Mouse (Mus musculus) E14TG2a.4 (cell line): ENCODE measurements around the gene Sdr9c7.
A peak's percentile ranks its signal among the peaks of the same experiment; 100 is the strongest.
"Not testable (repeated sequence)": the region's sequence is repeated elsewhere in the genome, so short reads cannot be mapped to it uniquely, and the experiment has no call there.

ENCODE experiments used
- H3K27me3 ChIP-seq: 2 replicates; pipeline ENCODE4 v1.6.1; 2014; ENCODE audit warnings: low read length, control low read depth; ENCODE audit not compliant: insufficient read depth
- H3K36me3 ChIP-seq: 2 replicates; pipeline ENCODE4 v1.6.1; 2014; ENCODE audit warnings: low read length, control low read depth; ENCODE audit not compliant: insufficient read depth
- H3K4me1 ChIP-seq: replicated peaks from 2 replicates; pipeline ENCODE4 v1.6.1; 2014; ENCODE audit warnings: low read depth, low read length, control low read depth
- H3K4me3 ChIP-seq: replicated peaks from 2 replicates; pipeline ENCODE4 v1.5.1; 2014; ENCODE audit warnings: mild to moderate bottlenecking, low read length
- H3K9me3 ChIP-seq: 2 replicates; pipeline ENCODE4 v1.6.1; 2014; ENCODE audit warnings: low read length, control low read depth
- CTCF ChIP-seq: conservative IDR thresholded peaks from 2 replicates; pipeline ENCODE4 v1.5.1; 2014; ENCODE audit warnings: low read length
- NANOG ChIP-seq: IDR thresholded peaks from 2 replicates; pipeline ENCODE4 v1.6.1; 2014; ENCODE audit warnings: borderline replicate concordance, low read length, mixed read lengths
- POU5F1 ChIP-seq: IDR thresholded peaks from 2 replicates; pipeline ENCODE4 v1.6.1; 2014; ENCODE audit warnings: low read length, borderline replicate concordance

Gene Sdr9c7

DNA sequence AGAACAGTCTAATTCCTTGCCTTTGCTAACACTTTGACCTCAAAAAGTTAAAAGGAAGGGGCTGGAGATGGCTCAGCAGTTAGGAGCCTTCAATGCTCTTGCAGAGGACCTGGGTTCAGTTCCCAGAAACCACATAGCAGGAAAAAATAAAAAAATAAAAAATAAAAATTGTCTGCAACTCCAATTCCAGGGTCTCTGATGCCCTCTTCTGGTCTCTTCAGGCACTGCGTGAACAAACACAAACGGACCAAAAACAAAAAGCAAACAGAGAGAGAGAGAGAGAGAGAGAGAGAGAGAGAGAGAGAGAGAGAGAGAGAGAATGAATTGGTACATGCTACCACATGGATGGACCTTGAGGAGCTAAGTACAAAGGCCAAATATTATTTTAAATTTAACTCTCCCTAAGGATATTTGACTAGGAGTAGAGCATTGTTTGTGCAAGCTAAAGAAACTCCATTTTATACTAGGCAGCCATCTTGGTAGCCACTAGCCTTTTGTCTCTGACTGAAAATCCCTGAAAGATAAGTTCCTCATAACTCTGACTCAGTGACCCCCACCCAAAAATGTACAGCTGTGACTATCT is 39.2 kb downstream of the Sdr9c7 start:
- no peaks in the 10 kb centered on the region for H3K4me1 ChIP-seq
- no peaks in the 10 kb centered on the region for H3K36me3 ChIP-seq
- H3K4me3 ChIP-seq, result no peak overlapping the region
- H3K9me3 ChIP-seq, result peaks cover 21% of the 10 kb centered on the region
- TF ChIP-seq NANOG (no peak), CTCF (peak; percentile 48), POU5F1 (no peak)
- no peaks in the 10 kb centered on the region for H3K27me3 ChIP-seq

GRCm38 (mm10) chr10:127939667-127940066 is 41.3 kb downstream of the Sdr9c7 start:
- not testable (repeated sequence) for H3K36me3 ChIP-seq, H3K4me1 ChIP-seq, H3K4me3 ChIP-seq, H3K27me3 ChIP-seq
- H3K9me3 ChIP-seq, result peaks cover 21% of the 10 kb centered on the region

DNA sequence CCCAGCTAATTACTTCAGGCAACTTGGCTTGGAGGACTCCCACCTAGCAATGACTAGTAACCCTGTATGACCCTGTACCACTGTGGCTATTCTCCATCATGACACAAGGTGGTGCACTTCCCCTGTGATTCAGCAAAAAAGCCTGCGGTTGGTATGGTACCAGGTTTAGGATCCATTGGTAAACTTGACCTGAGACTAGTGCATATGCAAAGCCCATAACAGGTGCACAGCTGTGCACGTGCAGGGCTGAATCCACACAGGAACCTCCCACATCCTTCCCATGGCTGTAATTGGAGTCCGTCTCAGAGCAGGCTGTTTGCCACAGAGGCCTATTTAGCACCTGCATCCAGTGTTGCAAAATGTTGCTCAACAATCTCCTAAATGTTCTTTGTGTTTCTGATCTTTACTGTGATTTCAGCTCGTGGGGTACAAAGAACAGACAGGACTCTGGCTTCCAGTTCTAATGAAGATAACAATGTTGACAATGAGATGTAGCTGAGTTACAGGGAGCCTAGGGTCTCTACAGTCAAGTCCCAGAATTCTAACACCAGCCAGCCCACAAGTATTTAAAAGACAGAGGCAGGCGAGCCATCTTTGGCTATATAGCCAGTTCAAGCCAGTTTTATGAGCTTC is 47.2 kb downstream of the Sdr9c7 start:
- no peaks in the 10 kb centered on the region for H3K27me3 ChIP-seq
- no peaks in the 10 kb centered on the region for H3K36me3 ChIP-seq

GRCm38 (mm10) chr10:127949596-127950130 is 51.3 kb downstream of the Sdr9c7 start:
- Histone ChIP-seq H3K9me3 (peaks cover 18% of the 10 kb centered on the region), H3K27me3 (no peaks in the 10 kb centered on the region), H3K4me3 (no peak overlapping the region), H3K4me1 (peaks cover 13% of the 10 kb centered on the region), H3K36me3 (no peaks in the 10 kb centered on the region)
- TF ChIP-seq CTCF (no peak), POU5F1 (no peak), NANOG (no peak)

More for the DNA sequence above, 47.2 kb downstream of the Sdr9c7 start:
- no peak overlapping the region for H3K4me3 ChIP-seq
- peaks cover 6% of the 10 kb centered on the region for H3K4me1 ChIP-seq
- TF ChIP-seq POU5F1, result no peak
- TF ChIP-seq CTCF, result peak; percentile 90
- H3K9me3 ChIP-seq, result peaks cover under 1% of the 10 kb centered on the region; the same call in 1 of the 2 replicates

- H3K9me3 ChIP-seq, result peaks cover 20% of the 10 kb centered on the region
- H3K4me1 ChIP-seq, result peaks cover 22% of the 10 kb centered on the region
- H3K4me3 ChIP-seq, result no peak overlapping the region
- H3K36me3 ChIP-seq, result no peaks in the 10 kb centered on the region
- no peak for TF ChIP-seq POU5F1
- H3K27me3 ChIP-seq, result no peaks in the 10 kb centered on the region
These were observed 53.1 kb downstream of the Sdr9c7 start for GRCm38 (mm10) chr10:127951390-127951789.

DNA sequence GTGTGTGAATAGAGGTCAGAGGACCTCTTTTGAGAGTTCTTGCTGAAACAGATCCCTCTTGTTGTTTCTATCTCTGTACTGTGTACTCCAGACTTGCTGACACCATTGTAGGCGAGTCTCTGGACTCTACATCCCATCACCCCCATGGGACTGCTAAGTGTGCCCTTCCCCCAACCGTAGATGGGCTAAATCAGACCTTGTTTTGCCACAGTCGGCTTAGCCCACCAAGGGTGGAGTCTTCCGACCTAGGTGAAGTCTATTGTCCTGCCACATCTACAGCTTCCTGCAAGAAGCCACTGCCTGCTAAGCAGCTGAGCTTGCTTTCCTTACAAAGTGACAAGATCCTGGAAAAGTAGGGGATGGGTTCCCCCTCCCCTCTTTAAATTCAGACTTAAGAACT is 53.5 kb downstream of the Sdr9c7 start:
- peaks cover 26% of the 10 kb centered on the region for H3K4me1 ChIP-seq
- no peak overlapping the region for H3K4me3 ChIP-seq
- no peaks in the 10 kb centered on the region for H3K36me3 ChIP-seq
- peaks cover 23% of the 10 kb centered on the region for H3K9me3 ChIP-seq
- H3K27me3 ChIP-seq, result no peaks in the 10 kb centered on the region
- TF ChIP-seq NANOG, result no peak
- TF ChIP-seq POU5F1, result no peak
- TF ChIP-seq CTCF, result no peak

DNA sequence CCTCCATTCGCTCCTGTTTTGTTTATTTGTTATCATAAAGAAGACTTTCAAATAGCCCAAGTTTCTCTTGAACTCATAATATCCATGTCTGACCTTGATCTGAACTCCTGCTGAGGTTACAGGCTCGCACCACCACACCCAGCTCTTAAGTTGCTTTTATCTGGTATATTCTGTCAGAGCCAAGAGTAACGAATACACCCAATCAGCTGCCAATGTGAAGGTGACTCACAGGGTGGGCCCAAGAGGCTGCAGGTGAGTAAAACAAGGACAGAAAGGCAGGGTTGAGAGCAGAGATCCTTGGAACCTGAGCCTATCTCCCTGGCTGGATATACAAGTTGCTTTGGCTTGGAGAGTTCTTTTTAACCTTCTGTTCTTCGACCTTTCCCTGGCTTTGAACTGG is 56.7 kb downstream of the Sdr9c7 start:
- TF ChIP-seq POU5F1 (no peak), CTCF (no peak), NANOG (no peak)
- Histone ChIP-seq H3K9me3 (peaks cover 32% of the 10 kb centered on the region), H3K27me3 (no peaks in the 10 kb centered on the region), H3K4me1 (peaks cover 26% of the 10 kb centered on the region), H3K4me3 (no peak overlapping the region), H3K36me3 (no peaks in the 10 kb centered on the region)

GRCm38 (mm10) chr10:127956168-127956816 is 58.0 kb downstream of the Sdr9c7 start:
- peak overlapping the region; percentile 23; the same call in 1 of the 2 replicates for H3K4me3 ChIP-seq
- H3K4me1 ChIP-seq, result peaks cover 26% of the 10 kb centered on the region
- H3K36me3 ChIP-seq, result no peaks in the 10 kb centered on the region
- H3K27me3 ChIP-seq, result no peaks in the 10 kb centered on the region
- H3K9me3 ChIP-seq, result peaks cover 42% of the 10 kb centered on the region
- TF ChIP-seq POU5F1, result no peak
- TF ChIP-seq CTCF, result peak; percentile 49
